In the genomic region with DNA sequence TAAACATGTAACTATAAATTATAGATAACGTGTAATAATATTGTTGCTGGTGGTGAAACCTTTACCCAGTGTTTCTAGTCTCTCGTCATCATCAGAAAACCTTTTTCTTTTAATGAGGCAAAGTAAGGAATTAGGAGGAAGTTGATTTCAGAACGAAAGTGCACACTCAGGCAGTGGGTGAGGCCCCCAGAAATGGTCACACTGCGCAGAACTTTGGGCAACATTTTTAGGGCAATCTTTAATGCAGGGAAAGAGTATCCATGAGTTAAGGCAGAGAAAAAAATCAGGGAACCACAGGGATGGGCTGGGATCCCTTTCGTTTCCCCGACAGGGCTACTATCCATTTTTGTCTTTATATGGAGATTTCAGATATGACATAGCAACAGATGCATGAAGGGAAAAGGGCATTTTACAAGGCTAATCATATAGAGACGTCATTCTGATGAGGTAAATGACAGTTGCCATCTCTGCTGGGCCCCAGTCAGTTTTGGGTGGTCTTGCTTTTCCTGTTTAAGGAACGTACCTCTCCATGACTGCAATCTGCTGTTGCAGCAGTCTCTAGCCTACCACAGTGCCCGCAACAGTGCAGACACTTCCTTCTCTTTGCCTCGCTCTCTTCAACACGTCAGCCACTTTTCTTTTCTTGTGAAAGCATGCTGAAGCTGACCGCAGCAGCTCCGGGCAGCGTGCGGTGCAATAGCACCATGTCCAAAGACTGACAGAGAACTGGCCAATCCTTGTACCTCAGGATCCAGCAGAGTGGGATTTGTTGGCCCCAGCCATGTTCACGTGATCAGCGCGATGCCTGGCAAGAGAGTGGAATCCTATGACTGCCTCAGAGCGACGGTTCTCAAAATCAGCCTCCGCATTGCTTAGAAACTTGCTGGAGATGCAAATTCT, we compare ENCODE assay signal across 8 mouse cellular contexts. TPM values are rescaled to one million over a fixed set of nuclear protein-coding genes. Genes with fewer than 3 reads are reported as not detected.
DNase-seq lines count a peak whose midpoint lies in the region; ATAC-seq lines count a peak whose summit lies in the region.

No protein-coding gene starts in this region.

- no peaks in the 10 kb centered on the region for H3K36me3 ChIP-seq in midbrain, embryonic 10.5 days
- no peaks in the 10 kb centered on the region for H3K36me3 ChIP-seq in midbrain, embryonic 11.5 days (ENCODE audit: control insufficient read depth, insufficient read depth, low read length)
- no peaks in the 10 kb centered on the region for H3K36me3 ChIP-seq in kidney, embryonic 16.5 days (ENCODE audit: insufficient read depth, low read length)
- no peaks in the 10 kb centered on the region for H3K36me3 ChIP-seq in liver, embryonic 11.5 days (ENCODE audit: control insufficient read depth, insufficient read depth, low read length)

- H3K9ac ChIP-seq in midbrain, embryonic 11.5 days (ENCODE audit: low read length): no peak overlapping the region
- H3K9ac ChIP-seq in kidney, embryonic 16.5 days (replicated peaks; ENCODE audit: low read length): peak overlapping the region; percentile 17; the same call in 1 of the 2 replicates
- no peak overlapping the region for H3K9ac ChIP-seq in liver, embryonic 11.5 days (ENCODE audit: low read depth, low read length)

- H3K27me3 ChIP-seq in midbrain, embryonic 10.5 days (ENCODE audit: low read depth, poor library complexity, severe bottlenecking): 0 out of 2 replicates have a peak, but pooled peaks cover 5% of the 10 kb centered on the region
- H3K27me3 ChIP-seq in midbrain, embryonic 11.5 days (ENCODE audit: control insufficient read depth, insufficient read depth, low read length): no peaks in the 10 kb centered on the region
- no peaks in the 10 kb centered on the region for H3K27me3 ChIP-seq in kidney, embryonic 16.5 days (ENCODE audit: insufficient read depth, low read length)
- H3K27me3 ChIP-seq in liver, embryonic 11.5 days (replicated peaks; ENCODE audit: control insufficient read depth, insufficient read depth, low read length): no peaks in the 10 kb centered on the region; the same call in 1 of the 2 replicates

- WGBS in midbrain, embryonic 10.5 days: 63% methylated on average over 21 of the region's 21 CpGs
- 66% methylated on average over 21 of the region's 21 CpGs for WGBS in midbrain, embryonic 11.5 days
- WGBS in kidney, embryonic 16.5 days: 66% methylated on average over 21 of the region's 21 CpGs
- WGBS in liver, embryonic 11.5 days: 38% methylated on average over 21 of the region's 21 CpGs

- no peak overlapping the region for H3K4me2 ChIP-seq in midbrain, embryonic 11.5 days
- peak overlapping the region; percentile 29 for H3K4me2 ChIP-seq in kidney, embryonic 16.5 days (replicated peaks; ENCODE audit: low read depth, low read length)
- peak overlapping the region; percentile 57 for H3K4me2 ChIP-seq in liver, embryonic 11.5 days

- peak; percentile 22 for DNase-seq in midbrain, embryonic 10.5 days (ENCODE audit: low spot score)
- no peak for DNase-seq in midbrain, embryonic 11.5 days (ENCODE audit: low spot score, missing footprints)
- DNase-seq in c-Kit-positive CD71-negative TER-119-negative erythroid progenitor cells, embryonic 14.5 days (ENCODE audit: low read depth): peak; percentile 53
- peak; percentile 67 to 83 for DNase-seq in heart, adult 18-20 months
- DNase-seq in liver, embryonic 11.5 days (ENCODE audit: low spot score): no peak
- DNase-seq in thymus, postnatal 25 days: peak; percentile 34

- no peaks in the 10 kb centered on the region for H3K9me3 ChIP-seq in midbrain, embryonic 10.5 days (replicated peaks)
- H3K9me3 ChIP-seq in midbrain, embryonic 11.5 days (ENCODE audit: control insufficient read depth, low read length): no peaks in the 10 kb centered on the region
- H3K9me3 ChIP-seq in kidney, embryonic 16.5 days (ENCODE audit: low read length): no peaks in the 10 kb centered on the region
- no peaks in the 10 kb centered on the region for H3K9me3 ChIP-seq in liver, embryonic 11.5 days (ENCODE audit: control insufficient read depth, low read length)

- H3K27ac ChIP-seq in midbrain, embryonic 10.5 days (replicated peaks): no peak overlapping the region
- no peak overlapping the region for H3K27ac ChIP-seq in midbrain, embryonic 11.5 days (ENCODE audit: low read depth, low read length)
- H3K27ac ChIP-seq in kidney, embryonic 16.5 days (ENCODE audit: low read length): no peak overlapping the region
- no peak overlapping the region for H3K27ac ChIP-seq in liver, embryonic 11.5 days (ENCODE audit: low read depth, low read length)

- no peaks in the 10 kb centered on the region; the same call in 1 of the 2 replicates for H3K4me1 ChIP-seq in midbrain, embryonic 10.5 days
- H3K4me1 ChIP-seq in midbrain, embryonic 11.5 days (ENCODE audit: control insufficient read depth, insufficient read depth, low read length): no peaks in the 10 kb centered on the region
- no peaks in the 10 kb centered on the region for H3K4me1 ChIP-seq in kidney, embryonic 16.5 days (ENCODE audit: insufficient read depth, low read length)
- 0 out of 2 replicates have a peak, but pooled peaks cover 2% of the 10 kb centered on the region for H3K4me1 ChIP-seq in liver, embryonic 11.5 days (replicated peaks; ENCODE audit: control insufficient read depth, insufficient read depth, low read length)

- no peak overlapping the region for H3K4me3 ChIP-seq in midbrain, embryonic 10.5 days
- no peak overlapping the region for H3K4me3 ChIP-seq in midbrain, embryonic 11.5 days (ENCODE audit: low read depth, low read length)
- peak overlapping the region; percentile 6; the same call in 1 of the 2 replicates for H3K4me3 ChIP-seq in kidney, embryonic 16.5 days (ENCODE audit: low read length)
- H3K4me3 ChIP-seq in liver, embryonic 11.5 days (ENCODE audit: low read depth, low read length): peak overlapping the region; percentile 26; the same call in 1 of the 2 replicates

- ATAC-seq in midbrain, embryonic 11.5 days (ENCODE audit: low FRiP score): no peak
- ATAC-seq in kidney, embryonic 16.5 days (ENCODE audit: low FRiP score, low TSS enrichment): no peak
- ATAC-seq in liver, embryonic 11.5 days (replicated peaks; ENCODE audit: low FRiP score): no peak
- peak; percentile 87 for ATAC-seq in monocyte, adult 5-6 weeks (replicated peaks; ENCODE audit: insufficient number of reproducible peaks, low FRiP score, low TSS enrichment, poor library complexity, severe bottlenecking)

RNA-seq across cellular contexts. Expression of a gene that starts 20.7 kb away (rescaled TPM):
- 0.25 TPM in 1 of 2 replicates, not detected in the other for polyA plus RNA-seq in midbrain, embryonic 10.5 days (2016; fragmentation: Nextera tagmentation; extraction: Ambion mirVana)
- 0.18 and 0.55 TPM in 2 replicates for polyA plus RNA-seq in midbrain, embryonic 11.5 days (2014; fragmentation: Nextera tagmentation; extraction: Ambion mirVana)
- total RNA-seq in heart, adult 18-20 months (2021): under 1 TPM; 0.35 to 0.59 TPM
- 0.87 and 1.3 TPM in 2 replicates for polyA plus RNA-seq in kidney, embryonic 16.5 days (2015; fragmentation: Nextera tagmentation; extraction: Ambion mirVana)
- 1.5 and 2.4 TPM in 2 replicates for polyA plus RNA-seq in liver, embryonic 11.5 days (2014; fragmentation: Nextera tagmentation; extraction: Ambion mirVana)
- 364 to 612 TPM (median 571 TPM) in 3 replicates for total RNA-seq in monocyte, adult 5-6 weeks (2017)

RNA-seq across cellular contexts. Expression of a gene that starts 21.7 kb away (rescaled TPM):
- polyA plus RNA-seq in midbrain, embryonic 10.5 days (2016; fragmentation: Nextera tagmentation; extraction: Ambion mirVana): 0.40 TPM in 1 of 2 replicates, not detected in the other
- polyA plus RNA-seq in midbrain, embryonic 11.5 days (2014; fragmentation: Nextera tagmentation; extraction: Ambion mirVana): 0.18 TPM in 1 of 2 replicates, not detected in the other
- 1 to 10 TPM; 6.8 to 7.3 TPM for total RNA-seq in heart, adult 18-20 months (2021)
- polyA plus RNA-seq in kidney, embryonic 16.5 days (2015; fragmentation: Nextera tagmentation; extraction: Ambion mirVana): 2.6 and 3.9 TPM in 2 replicates
- 1.8 and 2.0 TPM in 2 replicates for polyA plus RNA-seq in liver, embryonic 11.5 days (2014; fragmentation: Nextera tagmentation; extraction: Ambion mirVana)
- 181 to 197 TPM (median 187 TPM) in 3 replicates for total RNA-seq in monocyte, adult 5-6 weeks (2017)

Comparison
In these comparisons a context has a peak if more than half of its experiments do, and no peak if none do; other contexts are left out.
1. DNase-seq: peak in midbrain, embryonic 10.5 days (single experiment), c-Kit-positive CD71-negative TER-119-negative erythroid progenitor cells, embryonic 14.5 days (single experiment), heart, adult 18-20 months (2 of 2) and thymus, postnatal 25 days (single experiment); none in midbrain, embryonic 11.5 days (single experiment) and liver, embryonic 11.5 days (single experiment).
2. H3K4me3 ChIP-seq: peak in kidney, embryonic 16.5 days (single experiment) and liver, embryonic 11.5 days (single experiment); none in midbrain, embryonic 10.5 days (single experiment) and midbrain, embryonic 11.5 days (single experiment).